Mouse (Mus musculus) megakaryocyte progenitor cell, adult 5-6 weeks (primary cell): ENCODE data around the gene Prkag2. TPM values are rescaled to one million over a fixed set of nuclear protein-coding genes. Genes with fewer than 3 reads are reported as not detected.
"Not testable (repeated sequence)": the region's sequence is repeated elsewhere in the genome, so short reads cannot be mapped to it uniquely, and the experiment has no call there.

Experiments
- ATAC-seq: replicated peaks from 2 replicates; pipeline ENCODE4 v1.8.0; 2016; ENCODE audit warnings: mild to moderate bottlenecking, moderate TSS enrichment, inconsistent platforms; ENCODE audit not compliant: poor library complexity
- total RNA-seq, 2 experiments: library from RNA; stranded (forward) in 1 of 2; stranded (reverse) in 1 of 2; fragments of 157-497, 149-512 nt in 1 of 2; fragments of 200-1000 nt in 1 of 2; gene quantifications; 2 replicates each; pipeline versions ENCODE4 v1.2.3 to v1.2.4; 2015 to 2017

Prkag2 gene
- total RNA-seq, 2 experiments from 2014 or later: 21.2 to 25.4 TPM

- no peak for ATAC-seq
These were observed 266.0 kb downstream of the Prkag2 start for GRCm38 (mm10) chr5:24834491-24834890.

- no peak for ATAC-seq
These were observed 268.5 kb downstream of the Prkag2 start for GRCm38 (mm10) chr5:24831912-24832311.

- ATAC-seq: no peak
These were observed 272.0 kb downstream of the Prkag2 start for GRCm38 (mm10) chr5:24828446-24828845.

DNA sequence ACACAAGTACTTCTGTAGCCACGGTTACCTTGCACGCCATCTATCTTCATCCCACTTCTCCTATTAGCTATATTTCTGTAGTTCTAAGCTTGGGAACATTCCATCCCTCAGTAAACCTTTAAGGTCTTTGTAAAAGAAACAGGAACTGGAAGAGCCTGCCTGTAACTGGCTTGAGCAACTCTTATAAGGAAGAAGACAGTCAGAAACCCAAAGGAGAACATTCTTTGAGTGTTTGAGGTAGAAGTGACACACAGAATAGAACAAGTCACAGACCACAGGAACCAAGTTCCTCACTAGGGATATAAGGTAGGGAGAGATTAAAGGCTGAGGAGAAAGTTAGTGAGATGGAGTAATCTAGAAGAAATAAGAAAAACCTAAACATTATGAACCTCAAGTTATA is 273.3 kb downstream of the Prkag2 start:
- ATAC-seq: peak; percentile 70

DNA sequence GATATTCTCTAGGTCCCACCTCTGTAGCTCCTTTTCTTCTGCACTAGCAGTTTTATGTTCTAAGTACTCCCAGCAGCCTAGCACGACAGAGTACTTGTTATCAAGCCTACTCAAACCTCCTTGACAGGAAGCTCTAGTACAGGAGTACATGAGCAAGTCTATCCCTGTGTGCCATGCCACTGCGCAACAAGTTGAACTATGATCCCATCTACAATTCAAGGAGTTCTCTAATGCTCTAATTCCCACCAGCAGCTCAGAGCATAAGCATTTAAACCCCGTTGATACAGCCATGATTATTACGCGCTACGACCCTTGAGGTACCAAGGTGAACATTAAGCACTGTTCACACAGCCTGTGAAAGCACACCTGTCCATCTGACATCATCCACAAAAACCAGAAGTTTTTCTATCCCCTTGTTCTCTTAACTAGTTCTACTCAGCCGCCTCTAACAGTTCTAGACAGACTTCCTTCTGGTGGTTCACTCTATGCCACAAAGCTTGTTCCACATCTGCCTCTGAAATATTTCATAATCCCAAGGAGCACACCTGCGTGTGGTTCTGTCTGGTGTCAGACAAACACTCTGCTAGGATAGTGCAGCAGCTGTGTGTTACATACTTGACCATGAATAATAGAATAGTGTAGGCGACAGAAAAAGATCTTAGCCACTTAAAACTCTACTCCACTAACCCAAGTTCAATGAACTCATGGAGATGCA is 274.2 kb downstream of the Prkag2 start:
- peak; percentile 49 for ATAC-seq

GRCm38 (mm10) chr5:24825365-24826055 is 274.9 kb downstream of the Prkag2 start:
- peak; percentile 14; the same call in 1 of the 2 replicates for ATAC-seq

DNA sequence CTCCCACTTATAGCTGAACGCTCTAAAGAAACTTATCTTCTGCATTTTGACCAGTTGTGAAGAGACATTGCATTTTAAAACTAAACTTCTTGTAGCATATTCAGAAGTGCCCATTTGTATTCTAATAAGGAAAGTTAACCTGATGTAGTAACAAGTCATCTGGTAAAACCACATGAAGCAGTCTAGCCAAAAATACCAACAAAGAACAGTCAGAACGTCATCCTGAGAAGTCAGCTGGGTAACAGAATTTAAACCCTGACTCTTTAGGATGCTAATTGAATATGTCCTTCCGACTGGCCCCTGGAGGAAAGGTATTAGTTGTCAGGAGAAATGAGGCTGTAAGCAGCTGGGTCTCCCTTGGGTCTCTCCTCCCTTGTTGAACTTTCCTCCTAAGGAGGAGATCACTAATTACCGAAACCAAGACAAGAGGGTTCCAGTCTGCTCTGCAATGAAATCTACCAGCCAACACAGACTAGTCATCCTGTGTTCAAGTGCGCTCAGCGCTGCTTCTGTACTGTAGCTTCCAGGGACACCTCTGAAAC is 276.5 kb downstream of the Prkag2 start:
- ATAC-seq: no peak

GRCm38 (mm10) chr5:24822781-24823180 is 277.7 kb downstream of the Prkag2 start:
- ATAC-seq: no peak

DNA sequence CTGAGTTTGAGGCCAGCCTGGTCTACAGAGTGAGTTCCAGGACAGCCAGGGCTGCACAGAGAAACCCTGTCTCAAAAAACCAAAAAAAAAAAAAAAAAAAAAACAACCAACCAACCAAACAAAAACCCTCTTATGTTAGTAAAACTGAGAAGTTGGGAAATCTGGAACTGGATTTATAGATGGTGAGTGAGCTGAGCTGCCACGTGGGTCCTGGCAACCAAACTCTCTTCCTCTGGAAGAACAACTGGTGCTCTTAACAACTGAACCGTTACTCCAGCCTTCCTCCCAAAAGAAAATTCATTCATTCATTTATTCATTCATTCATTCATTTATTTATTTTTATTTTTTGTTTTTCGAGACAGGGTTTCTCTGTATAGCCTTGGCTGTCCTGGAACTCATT is 278.2 kb downstream of the Prkag2 start:
- not testable (repeated sequence) for ATAC-seq

GRCm38 (mm10) chr5:24821403-24821841 is 279.0 kb downstream of the Prkag2 start:
- ATAC-seq: no peak

GRCm38 (mm10) chr5:24820627-24821026 is 279.8 kb downstream of the Prkag2 start:
- no peak for ATAC-seq

DNA sequence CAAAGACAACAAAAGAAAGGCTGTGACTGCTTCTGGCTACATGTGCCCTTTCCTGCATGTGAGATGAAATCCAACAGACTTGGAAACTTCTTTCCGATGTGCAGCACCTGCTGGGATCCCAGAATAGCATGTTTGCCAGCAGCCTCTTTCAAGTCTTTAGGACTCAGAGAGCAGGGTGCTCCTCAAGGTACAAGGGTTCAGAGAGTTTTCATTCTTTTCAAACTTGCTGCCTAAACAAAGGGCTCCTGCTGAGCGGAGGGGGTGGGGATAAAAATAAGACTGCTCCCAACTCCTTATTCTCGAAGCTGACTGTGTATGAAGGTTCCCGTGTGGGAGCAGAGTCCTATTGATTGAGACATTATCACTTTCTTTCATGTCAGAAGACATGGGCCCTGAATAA is 283.3 kb downstream of the Prkag2 start:
- no peak for ATAC-seq

DNA sequence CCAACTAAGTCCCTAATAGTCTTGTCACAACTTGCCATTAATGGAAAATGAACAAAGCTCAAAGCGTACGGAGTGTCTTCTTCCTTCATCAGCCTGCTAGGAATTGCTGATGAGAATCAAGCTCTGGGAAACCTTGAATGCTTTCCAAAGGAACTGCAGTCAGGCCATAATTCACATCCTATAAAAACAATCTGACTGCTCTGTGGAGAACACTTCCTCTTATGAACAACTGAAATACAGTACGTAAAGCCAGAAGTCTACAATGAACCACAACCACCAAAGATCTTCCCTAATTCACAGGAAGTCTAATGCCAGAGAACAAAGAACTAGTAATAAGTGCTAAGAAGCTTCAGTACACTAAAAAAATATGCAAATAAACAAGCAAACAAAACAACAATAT is 286.5 kb downstream of the Prkag2 start:
- peak; percentile 91 for ATAC-seq

GRCm38 (mm10) chr5:24813005-24813404 is 287.4 kb downstream of the Prkag2 start:
- ATAC-seq: no peak

Other genes with a start within 250 kb of the Prkag2 start
- gene Galntl5, start 80.8 kb upstream of the Prkag2 start, total RNA-seq (2015): not detected in 2 replicates
- gene Galntl5, start 80.8 kb upstream of the Prkag2 start, total RNA-seq (2017): not detected in 2 replicates
- gene Galnt11, start 121.3 kb upstream of the Prkag2 start, total RNA-seq (2015): 23.2 and 28.5 TPM in 2 replicates
- gene Galnt11, start 121.3 kb upstream of the Prkag2 start, total RNA-seq (2017): 18.0 and 18.8 TPM in 2 replicates
- not detected in 2 replicates for gene E130116L18Rik, start 122.5 kb upstream of the Prkag2 start, total RNA-seq (2015)
- gene E130116L18Rik, start 122.5 kb upstream of the Prkag2 start, total RNA-seq (2017): not detected in 2 replicates